Mouse (Mus musculus) embryo, embryonic 11 days (tissue): ENCODE measurements around the gene Ifngr2.
A peak's percentile ranks its signal among the peaks of the same experiment; 100 is the strongest.

Experiments
- DNase-seq: peaks from one replicate; pipeline ENCODE4 v3.0.0-alpha.2; 2015

Gene Ifngr2

DNA sequence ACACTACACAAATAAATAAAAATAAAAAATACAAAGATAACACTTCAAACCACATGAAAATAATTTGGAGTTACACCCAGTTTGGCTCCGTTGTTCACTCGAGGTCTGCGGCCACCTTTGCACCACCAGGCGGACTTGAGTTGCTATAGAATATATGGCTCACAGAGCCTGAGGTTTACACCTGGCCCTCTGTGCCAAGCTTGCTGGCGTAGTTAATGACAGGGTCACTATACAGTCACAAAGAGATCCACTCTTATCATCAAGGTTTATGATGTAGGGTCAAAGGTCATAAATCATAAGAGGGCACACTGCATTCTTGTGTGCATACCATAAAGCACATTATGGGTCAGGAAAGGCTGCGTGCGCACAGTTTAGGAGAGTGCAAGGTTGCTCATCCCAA, 19.1 kb downstream of the Ifngr2 start:
- no peak for DNase-seq

DNA sequence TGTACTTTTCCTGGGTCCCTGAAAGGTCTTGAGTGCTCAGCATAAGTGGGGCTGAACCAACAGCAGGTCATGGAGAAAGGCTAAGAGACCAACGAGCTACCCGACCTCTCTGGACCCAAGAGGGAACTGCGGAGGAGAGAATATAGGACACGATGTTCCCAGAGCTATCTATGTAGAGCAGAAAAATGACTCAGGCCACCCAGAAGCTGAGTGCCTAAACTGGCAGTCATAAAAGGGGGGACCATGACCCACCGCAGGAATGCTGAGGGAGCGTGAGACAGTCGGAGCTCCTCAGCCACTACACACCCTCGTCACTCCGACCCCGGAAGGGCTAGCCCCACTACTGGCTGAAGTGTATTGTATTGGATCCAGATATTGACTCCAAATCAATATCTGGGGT, 22.1 kb downstream of the Ifngr2 start:
- no peak for DNase-seq

DNA sequence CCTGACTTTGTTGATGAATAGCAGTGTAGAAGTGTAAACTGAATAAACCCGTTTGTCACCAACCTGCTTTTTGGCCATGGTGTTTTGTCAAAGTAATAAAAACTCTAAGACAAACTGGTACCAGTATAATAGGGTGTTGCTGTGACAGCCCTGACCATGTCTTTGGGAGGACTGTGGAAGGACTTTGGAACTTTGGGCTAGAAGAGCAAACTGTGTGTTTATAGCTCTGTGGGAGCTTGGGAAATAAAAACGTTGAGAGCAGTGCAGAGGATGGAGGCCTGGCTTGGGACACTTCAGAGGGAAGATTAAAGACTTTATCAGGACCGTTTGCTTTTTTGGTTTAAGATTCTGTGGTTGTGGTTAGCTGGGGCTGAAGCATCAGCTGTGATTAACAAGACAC, 24.2 kb downstream of the Ifngr2 start:
- no peak for DNase-seq

DNA sequence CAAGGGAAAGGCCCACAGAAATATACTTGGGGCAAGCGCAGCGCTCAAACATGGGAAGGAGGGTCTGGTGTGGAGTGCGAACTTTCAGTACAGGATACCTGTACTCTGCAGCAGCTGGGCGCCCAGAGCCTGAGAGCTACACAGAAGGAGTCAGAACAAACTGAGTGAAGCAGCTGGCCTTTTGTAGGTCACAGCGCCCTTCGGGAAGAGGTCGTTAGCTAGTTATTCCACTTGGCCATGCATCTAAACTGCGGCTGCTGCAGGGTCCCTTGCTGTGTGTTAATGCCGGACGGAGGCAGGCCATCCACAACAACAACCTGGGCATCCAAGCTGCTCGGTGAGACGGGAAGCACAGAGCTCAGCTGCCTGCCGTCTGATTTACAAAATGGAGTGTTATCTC, 28.3 kb downstream of the Ifngr2 start:
- no peak for DNase-seq

DNA sequence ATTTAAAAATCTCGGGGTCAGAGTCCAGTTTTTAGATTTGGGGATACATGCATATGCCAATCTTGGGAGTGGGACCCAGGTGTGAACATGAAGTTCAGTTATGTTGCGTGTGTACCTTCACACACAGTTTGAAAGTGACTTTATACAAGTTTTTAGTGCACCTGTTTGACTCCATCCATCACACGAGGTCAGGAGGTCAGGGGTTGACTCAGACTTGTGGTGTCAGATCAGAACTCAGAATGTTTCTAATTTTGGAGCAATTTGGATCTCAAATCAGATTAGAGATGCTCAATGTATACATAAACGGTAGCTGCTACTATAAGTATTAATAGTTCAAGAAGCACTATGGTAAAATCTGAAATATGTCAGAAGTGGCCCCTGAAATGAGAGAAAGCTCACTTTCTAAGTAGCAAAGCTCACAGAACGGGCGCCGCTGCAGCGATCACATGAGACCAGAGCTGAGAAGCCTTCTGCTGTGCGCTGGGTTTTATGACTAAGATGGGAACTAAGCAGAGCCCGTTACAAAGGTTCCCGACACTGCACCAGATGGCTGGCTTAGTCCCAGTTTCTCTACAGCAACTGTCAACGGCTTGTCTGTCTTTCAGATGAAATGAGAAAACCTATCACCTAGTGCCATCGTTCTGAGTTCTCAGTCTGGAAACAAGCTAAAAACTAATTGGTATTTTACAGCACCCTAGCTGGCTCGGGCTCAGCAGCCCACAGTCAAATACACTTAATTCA, 32.3 kb downstream of the Ifngr2 start:
- no peak for DNase-seq

DNA sequence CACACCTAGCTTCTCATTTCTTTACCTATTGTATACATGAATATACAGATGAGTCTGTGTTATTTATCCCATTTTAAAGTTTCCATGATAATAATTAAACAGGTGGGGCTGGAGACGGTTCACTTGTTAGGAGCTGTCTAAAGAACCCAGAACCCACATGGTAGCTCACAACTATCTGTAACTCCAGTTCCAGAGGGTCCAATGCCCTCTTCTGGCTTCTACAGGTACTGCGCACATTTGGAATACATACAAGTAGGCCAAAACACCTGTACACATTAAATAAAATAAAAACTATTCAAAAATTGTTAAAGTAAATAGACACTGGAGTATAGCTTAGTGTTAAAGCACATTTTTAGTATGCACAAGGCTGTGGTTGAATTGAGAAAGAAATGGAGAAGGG, 35.4 kb downstream of the Ifngr2 start:
- peak; percentile 52 for DNase-seq

DNA sequence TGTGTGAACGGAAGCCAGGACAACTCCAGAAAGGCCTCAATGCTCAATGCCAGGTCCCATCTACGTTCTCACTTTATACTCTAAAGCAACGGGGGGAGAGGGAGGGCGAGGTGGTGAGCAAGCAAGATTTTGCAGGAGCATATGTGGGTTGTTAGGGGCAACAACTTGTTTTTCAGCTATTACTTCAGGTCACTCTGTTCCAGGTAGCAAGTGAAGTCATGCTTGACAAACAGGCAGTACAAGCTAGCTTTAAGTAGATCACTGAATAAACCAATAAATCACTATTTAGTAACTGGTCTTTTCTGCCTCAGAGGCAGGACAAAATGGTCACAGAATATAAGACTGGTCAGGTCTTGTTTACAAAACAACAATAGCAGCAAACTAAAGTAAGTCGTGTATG, 38.7 kb downstream of the Ifngr2 start:
- no peak for DNase-seq

DNA sequence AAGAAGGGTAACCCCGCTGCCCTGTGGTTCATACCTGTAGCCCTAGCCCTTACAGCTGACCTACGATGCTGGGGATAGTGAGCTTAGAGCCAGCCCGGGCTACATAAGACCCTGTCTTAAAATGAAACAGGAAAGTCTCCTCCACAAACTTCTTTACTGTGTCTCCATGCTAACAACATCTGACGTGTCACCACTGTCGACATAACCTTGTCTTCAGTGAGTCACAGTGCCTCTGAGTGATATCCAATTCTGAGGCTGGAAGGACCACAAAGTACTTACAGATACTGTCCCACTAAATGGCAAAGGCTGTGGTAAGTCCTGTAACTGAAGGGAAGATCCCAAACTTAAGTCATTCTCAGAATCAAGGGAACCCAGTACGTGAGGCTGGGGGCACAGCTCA, 39.4 kb downstream of the Ifngr2 start:
- no peak for DNase-seq

DNA sequence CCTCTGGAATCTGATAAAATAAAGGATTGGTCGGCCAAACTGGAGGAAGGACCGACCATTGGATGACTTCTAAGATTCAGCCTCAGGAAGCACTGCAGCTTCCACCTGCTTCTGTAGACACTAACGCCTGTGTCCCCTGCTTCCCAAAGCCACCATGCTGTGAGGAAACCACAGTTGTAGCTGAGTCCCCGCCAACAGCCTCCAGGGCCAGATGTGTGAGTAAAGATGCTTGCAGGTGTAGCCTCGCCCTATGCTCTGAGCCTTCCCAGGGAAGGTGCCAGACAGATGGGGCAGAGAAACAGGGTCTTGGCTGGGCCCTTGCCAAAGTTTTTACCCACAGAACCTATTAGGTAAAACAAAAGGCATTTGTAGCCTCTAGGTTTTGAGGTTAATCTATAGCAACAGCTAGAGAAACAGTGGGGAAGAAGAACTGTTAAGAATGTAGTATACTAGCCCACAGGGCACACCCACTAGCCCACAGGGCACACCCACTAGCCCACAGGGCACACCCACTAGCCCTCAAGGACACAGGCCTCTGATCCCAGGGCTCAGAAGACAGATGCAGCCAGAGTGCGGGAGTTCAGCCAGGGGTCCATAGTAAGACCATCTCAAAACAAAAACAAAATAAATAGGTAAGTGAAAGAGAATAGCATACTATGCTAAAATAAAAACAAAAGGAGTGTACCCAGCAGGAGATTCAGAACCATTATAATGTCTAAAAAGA, 41.0 kb downstream of the Ifngr2 start:
- DNase-seq = no peak

DNA sequence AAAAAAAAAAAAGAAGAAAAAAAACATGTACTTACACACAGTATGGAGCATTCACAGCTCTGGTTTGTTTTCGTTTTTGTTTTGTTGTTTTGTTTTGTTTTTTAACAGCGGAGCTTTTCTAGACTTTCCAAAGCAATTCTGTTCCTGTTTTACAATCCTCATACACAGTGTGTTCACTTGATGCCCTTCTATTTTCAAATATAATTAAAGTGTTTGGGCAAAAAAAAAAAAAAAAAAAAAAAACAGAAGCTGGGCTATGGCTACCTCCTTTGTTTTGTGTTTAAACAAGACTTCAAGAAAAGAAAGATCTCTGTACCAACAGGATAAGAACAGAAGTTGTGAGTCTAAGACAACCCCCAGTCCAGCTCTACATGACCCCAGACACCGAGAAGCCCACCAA, 41.8 kb downstream of the Ifngr2 start:
- DNase-seq = no peak

DNA sequence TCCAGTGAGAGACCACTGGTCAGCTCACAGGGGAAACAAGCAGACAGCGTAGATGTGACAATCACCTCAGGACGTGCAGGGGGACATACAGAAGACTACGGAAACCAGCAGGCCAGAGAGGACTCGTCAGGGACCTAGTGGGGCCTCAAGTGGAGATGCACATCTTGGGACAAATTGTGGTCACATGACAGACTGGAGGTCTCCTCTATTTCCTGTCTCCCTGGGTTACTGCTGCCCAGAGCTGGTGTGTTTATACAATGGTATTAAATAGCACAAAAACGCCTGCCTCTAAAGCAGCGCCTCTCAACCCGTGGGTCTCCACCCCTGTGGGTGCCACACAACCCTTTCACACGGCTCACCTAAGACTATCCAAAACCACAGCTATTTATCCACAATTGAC, 45.3 kb downstream of the Ifngr2 start:
- no peak for DNase-seq

DNA sequence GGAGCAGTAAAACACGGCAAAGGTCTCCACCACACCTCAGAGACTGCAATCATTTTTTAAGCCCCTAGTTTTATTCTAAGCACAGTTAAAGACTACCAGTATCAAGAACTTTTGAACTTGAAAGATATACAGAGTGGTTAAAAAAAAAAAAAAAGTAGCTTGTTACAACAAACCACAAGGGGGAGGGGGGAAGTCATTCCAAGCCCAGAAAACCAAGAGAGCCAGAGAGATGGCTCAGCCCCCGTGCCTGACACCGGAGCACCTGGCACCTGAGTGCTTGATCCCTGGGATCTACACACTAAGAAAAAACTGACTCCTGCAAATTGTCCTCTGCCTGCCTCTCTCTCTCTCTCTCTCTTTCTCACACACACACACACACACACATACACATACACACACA, 46.4 kb downstream of the Ifngr2 start:
- no peak for DNase-seq

DNA sequence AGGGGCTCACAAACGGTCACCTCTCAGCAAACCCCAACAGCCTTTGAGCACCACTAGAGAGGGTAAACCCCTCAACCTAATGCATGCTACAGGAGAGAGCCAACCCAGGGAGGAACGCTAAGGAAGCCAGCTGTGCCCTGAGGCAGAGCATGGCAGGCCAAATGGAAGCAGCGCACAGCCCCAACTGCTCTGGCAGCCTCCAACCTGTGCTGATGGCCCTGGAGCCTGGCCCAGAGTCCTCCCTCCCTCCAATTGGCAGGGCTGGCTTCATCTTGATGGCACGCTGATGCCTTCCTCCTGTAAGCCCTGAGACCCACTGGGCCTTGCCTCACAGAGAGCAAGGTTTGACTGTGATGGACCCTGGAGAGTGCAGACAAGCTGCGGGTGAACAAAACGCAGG, 48.2 kb downstream of the Ifngr2 start:
- DNase-seq = no peak

DNA sequence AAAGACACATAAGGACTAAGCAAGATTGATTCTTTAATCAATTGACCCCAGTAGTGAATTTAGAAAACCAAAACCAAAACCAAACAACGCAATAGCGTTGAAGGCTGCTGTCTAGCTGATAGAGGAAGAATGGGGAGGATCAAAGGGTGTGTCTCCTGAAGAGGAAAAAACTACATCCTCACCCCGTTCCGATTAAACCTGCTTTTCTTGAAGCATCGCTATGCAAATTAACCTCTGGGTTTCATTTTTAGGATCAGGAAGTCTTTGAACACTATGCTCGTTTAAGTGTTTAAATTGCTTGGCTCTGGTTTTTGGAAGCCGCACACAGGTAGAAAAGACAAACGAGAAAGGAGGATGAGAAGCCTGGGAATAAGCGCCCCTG, 49.5 kb downstream of the Ifngr2 start:
- DNase-seq = no peak

DNA sequence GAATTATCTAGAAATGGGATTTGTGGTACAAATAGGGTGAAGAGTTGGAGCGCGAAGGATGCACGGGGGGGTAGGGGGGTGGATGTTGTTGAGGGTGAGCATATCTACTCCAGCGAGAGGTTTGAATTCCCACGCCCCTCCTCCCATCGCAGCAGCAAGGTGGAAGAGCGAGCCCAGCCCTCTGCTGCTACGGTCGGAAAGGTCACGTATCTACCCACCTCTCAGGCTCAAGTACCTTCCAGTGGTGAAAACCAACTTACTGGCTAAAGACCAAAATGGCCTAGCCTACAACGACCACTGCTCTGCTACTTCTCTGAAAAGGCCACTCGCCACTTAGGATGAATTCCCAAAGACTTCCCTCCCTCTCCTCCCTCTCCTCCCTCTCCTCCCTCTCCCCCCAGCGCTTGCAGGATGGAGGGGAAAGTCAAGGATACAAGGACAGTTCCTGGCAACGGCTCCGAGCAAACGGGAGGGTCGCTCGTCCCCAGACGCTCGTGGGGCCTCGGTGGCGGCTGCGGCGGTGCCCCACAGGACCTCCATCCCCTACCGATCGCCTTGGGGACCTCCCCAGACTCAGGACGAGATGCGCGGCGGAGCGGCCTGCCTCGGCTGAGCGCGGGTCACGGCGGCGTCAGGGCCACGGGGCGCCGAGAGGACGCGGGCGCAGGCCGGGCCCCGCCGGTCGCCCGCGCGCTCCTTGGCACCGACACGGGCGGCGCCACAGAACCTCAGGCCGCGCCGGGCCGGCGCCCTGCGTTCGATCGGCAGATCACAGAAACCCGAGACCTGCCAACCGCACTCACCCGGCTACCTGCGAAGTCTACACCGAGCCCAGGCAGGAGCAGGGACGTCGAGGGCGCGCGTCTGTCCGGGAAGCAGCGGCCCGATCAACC, 50.2 kb downstream of the Ifngr2 start:
- DNase-seq = no peak

DNA sequence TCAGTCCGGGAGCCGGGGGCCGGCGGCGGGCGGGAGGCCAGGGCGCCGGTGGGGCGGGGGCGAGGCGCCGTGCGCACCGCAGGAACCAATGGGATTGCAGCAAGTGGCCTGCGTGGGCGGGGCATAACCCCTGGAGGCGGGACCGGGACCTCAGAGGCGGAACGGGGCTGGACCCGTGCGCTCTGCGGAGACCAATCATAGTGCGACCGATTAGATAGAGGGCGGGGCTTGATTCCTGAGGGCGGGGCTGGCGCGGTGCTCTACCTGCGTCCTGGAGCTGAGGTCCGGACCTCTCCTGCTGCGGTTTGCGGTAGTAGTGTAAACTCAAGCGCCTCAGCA, 50.8 kb downstream of the Ifngr2 start, which contains the start of gene Tmem50b:
TSS of gene Tmem50b (minus strand) at position 129 of the 339 bp plus-strand sequence.
- peak; percentile 98 for DNase-seq

DNA sequence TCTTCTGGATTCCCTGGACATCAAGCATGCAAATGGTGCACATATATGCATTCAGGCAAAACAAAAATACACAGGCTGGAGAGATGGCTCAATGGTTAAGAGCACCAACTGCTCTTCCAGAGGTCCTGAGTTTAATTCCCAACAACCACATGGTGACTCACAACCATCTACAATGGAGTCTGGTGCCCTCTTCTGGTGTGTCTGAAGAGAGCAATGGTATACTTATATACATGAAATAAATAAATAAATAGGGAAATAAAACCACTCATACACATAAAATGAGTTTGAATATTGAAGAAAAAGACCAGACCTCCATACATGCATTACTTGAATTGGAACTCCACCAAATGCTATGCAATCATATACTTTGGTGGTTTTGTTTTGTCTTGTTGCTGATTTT, 52.4 kb downstream of the Ifngr2 start:
- no peak for DNase-seq

DNA sequence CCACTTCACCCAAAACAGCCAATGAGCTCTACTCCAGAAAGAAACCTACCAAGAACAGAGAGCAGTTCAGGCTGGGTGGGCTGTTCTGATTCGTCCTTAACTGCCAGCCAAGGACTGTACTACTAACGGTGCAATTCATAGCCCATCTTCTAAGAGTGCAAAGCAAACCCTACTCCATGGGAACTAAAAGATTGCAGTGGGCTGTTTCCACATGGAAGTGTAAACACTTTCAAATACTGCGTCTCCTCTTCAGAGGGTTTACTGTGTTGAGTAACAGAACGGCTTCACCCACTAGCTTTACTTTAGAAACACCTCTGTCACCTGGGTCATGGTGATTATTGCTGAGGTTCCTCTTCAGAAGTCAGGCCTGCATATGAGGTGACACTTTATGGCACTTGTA, 54.2 kb downstream of the Ifngr2 start:
- DNase-seq = no peak

DNA sequence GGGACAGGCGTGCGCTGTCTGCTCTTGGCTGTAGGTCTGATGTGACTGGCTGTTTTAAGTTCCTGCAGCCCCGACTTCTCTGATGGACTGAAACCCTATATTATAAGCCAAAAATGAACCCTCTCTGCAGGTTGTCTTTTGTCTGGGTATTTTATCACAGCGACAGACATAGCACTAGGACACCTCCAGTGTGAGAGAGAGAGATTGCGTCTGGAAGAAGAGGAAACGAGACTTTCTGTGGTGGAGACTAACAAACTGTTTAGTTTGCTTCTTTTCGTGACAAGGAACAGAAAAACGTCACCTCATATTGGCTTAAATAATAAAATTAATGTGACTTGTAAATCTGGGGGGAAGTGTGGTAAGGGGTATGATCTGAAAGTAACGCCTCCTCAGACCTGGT, 54.8 kb downstream of the Ifngr2 start:
- no peak for DNase-seq

DNA sequence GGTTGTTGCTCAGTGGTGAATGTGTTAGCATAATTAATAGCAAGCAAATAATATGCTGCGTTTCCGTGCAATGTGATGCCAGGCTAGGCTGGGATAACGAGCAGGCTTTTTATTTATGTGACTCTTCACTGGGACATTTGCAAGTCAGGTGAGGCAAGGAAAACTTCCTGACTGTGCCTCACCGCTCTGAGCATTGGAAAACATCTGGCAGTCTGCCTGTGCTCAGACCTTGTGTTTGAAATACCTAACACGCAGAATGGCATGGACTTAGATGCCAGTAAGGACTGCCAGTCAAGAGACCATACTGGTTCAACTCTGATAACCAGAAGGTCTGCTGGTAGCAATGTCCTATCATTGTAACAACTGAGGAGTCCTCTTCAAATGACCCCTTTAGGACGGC, 58.3 kb downstream of the Ifngr2 start:
- DNase-seq = no peak

DNA sequence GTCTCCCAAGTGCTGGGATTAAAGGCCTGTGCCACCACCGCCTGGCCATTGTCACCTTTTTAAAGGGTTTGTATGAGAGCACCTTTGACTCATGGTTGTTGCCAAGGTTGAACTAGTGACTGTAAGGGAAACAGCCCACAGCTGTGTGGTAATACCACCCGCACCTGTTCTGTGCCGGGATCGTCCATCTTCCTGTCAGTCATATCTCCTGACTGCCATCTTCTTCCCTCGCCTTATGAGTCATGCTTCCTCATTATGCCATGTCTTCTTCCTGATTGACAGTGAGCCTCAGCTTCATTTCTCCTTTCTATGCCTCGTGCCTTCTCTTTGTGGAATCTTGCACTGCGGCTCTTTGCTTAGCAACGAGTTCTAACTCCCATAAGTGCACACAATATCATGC, 60.1 kb downstream of the Ifngr2 start:
- DNase-seq = no peak

DNA sequence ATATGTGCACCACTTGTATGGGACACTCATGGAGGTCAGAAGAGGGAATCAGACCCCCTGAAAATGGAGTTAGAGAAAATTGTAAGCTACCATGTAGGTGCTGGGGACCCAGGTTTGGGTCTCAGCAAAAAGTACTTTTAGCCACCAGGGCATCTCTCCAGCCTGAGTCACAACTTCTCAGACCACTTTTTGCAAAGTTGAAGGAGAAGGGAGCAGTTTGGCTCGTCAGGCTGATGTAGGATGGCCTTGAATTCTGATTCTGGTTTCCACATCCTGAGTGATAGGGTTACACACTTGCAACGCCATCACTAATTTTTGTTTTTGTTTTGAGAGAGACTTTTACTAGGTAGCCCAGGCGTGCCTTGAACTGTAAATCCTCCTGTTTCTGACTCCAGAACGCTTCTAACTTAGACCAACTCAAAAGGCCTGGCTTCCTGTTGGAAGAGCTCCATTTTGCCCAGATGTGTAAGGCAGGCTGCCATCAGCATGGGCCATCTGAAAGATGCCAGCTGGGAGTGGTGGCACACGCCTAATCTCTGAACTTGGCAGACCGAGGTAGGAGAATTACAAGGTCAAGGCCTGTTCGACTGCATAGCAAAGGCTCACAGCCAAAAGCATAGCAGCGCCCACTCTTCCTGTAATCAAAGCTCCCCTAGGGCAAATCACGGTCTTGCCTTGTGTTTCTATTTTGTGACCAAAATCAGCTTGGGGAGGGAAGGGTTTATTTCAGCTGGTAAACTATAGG, 62.8 kb downstream of the Ifngr2 start:
- no peak for DNase-seq

DNA sequence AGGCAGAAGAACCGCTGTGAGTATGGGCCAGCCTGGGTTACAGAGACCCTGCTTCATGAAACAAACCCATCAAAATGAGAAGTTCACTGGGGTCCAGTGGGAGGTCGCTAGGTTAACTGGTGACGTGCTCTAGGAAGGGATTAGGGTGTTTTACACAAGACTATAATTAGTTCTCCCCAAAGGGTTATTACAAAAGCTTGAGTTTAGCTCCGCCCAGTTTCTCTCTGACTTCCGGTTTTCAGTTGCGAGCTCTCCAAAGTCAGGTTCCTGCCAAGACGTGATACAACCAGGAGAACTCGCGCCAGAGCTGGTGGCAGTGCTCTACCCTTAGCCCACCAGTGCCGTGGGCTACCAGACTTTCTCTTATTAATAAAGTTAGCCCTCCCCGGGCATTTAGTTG, 64.4 kb downstream of the Ifngr2 start:
- DNase-seq = no peak
